Mouse (Mus musculus) bone marrow, adult 2 months (tissue): ENCODE measurements around the gene Inpp5d.

ENCODE experiments used
- CTCF ChIP-seq: fragments of 200-500 bp; IDR thresholded peaks from 2 replicates; pipeline ENCODE4 v1.5.1; 2011; ENCODE audit warnings: low read length, control low read depth; ENCODE audit not compliant: control insufficient read depth, insufficient read depth
- POLR2A ChIP-seq: fragments of 200-500 bp; IDR thresholded peaks from 2 replicates; pipeline ENCODE4 v1.6.1; 2011; ENCODE audit warnings: low read depth, mild to moderate bottlenecking, control low read depth, low read length, borderline replicate concordance; ENCODE audit not compliant: control insufficient read depth

GRCm38 (mm10) chr1:87658937-87659617 is 39.0 kb downstream of the Inpp5d start:
- no peak for TF ChIP-seq POLR2A
- no peak for TF ChIP-seq CTCF
